Mouse (Mus musculus) layer of hippocampus, adult 11-12 months (tissue): ENCODE measurements around the gene Slc16a8.
A peak's percentile ranks its signal among the peaks of the same experiment; 100 is the strongest.
"Not testable (repeated sequence)": the region's sequence is repeated elsewhere in the genome, so short reads cannot be mapped to it uniquely, and the experiment has no call there.

Experiments used
- DNase-seq: peaks from one replicate; pipeline ENCODE4 v3.0.0; 2022; ENCODE audit warnings: low spot score

Slc16a8 gene

DNA sequence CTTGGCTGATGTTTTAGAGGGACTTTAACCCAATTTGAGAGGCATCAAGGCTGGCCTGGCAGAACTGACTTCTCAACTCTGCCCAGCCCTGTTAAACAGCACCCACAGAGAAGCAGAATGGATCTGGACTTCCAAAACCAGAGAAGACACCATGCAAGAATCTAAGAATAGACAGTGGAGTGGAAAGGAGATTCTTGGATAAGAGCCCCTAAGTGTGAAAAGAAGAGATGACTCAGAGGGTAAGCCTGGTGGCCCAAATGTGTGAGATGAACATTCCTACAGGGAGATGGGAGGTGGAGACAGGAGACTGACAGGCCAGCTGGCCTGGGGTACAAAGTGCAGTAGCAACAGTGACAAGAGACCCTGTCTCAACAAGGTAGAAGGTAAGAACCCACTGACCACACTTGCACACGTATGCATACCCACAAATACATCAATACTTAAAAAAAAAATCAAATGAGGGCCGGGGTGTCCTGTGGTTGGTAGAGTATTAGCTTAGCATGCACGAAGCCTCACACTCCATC is 8.3 kb upstream of the Slc16a8 start:
- no peak for DNase-seq

DNA sequence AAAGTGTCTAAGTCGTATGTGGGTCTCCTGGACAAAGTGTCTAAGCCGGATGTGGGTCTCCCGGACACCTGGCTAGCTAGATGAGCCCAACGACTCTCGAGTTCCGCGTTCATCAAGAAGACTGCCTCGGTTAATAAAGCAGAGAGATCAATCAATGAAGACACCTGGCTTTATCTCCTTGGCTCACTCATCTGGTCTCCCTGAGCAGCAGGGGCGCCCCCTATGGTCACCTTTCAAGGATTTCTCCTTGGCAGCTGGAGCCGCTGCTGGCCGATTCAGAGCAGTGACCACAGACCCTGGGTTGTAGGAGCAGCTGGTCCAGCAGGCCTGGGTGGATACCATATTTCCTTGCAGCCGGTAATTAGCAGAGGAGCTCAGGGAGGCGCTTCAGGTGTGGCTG is 7.8 kb upstream of the Slc16a8 start:
- DNase-seq = no peak

DNA sequence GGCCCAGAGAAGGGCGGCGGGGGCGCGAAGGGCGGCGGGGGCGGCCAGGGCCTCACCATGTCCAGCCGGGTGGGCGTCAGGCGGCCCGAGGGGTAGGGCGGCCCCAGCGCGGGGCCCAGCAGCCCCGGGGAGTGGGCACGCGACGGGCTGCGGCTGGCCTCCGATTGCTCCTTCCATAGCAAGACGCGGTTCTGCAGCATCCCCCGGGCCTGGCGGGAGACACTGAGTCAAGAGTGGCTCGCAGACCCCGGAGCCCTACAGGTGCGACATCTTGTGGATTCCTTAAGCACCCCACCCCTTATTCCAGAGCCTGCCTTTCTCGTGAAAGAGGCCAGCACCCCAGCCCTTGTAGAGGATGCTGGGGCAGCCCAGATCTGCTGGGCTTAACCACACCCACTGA is 7.2 kb upstream of the Slc16a8 start:
- DNase-seq = no peak

DNA sequence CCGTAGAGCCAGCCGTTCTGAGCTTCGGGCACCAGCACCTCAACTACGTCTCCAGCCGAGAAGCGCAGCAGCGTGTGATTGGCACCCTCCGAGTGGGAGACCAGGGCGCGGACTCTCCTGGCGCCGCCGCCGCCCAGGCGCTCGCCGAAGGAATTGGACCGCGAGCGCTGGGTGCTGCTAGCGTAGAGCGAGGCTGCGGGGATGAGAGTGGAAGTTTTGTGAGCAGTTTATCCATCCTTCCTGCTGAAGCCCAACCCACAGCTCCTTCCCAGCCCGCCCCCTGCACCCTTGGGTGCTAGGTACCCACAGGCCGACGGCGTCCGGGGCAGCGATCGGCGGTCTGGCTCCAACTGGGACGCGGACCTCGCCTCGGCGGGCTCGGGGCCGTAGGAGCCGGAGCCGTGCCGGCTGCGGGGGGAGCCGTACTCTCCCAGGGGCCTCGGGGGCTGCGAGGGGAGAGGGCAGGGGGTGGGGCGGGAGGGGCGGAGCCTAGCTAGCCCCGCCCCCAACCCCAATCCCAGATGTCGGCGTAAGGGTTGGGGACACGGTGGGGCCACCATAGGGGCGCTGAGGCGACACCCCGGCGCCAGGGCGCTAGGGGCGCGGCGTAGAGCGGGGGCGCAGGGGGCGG is 6.6 kb upstream of the Slc16a8 start:
- DNase-seq = no peak

DNA sequence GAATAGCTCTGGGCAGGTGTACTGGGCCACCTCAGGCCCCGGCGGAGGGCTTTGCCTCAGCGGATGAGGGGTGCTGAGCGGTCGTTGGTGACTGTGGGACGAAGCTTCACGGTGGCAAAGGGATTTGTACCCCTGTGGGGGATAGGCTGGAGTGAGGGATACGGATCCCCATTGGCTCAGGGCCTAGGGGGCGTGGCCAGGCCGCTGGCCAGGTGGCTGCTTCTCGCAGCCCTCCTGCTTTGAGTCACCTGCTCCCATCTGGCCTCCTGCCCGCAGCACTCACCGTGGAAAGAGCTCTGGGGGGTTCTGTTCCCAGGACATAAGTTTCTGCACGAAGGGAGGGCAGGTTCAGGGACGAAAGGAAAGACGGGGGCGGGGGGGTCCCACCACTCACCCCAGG is 4.0 kb upstream of the Slc16a8 start:
- no peak for DNase-seq

DNA sequence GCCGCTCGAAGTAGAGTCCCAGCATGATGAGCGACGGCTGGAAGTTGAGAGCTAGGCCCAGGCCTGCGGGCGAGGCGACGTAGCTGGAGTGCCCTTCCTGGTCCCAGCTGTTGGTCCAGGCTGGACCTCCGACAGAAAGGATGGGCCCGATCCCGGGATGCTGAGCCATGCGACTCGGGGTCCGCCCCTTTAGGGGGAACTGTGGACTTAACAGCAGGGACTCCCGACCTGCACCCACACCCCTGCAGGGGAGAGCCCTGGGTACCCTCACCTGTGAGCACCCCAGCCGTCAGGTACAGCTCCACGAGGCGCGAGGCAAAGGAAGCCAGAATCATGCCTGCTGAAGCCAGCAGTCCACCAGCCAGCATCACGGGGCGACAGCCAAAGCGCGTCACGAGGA is 2.0 kb downstream of the Slc16a8 start:
- no peak for DNase-seq

DNA sequence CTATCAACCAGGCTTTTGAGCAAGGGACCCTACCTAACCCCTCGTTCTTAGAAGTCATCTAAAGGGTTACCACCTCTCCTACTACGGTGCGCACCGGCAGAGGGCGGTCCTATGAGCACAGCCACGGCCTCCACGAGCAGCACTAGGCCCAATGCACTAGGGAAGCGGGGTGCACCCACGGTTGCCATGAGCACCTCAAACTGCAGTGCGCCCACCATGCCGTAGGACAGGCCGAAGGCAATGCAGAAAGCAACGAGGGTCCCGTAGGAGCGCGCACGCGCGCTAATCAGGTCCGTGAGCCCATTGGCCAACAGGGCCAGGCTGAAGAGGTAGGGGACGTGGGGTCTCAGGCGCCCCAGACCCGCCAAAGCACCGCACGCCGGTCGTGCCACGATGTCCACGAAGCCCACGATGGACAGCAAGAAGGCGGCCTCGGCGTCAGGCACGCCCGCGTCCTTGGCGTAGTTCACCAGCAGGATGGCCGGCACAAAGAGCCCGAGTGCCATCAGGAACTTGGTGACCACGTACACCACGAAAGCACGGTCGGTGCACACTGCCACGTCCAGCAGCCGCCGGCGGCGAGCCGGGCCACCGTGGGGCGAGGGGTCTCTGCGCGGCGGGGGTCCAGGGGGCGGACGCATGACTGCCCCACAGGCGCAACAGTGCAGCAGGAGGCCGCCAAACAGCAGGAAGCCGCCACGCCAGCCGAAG is 2.6 kb downstream of the Slc16a8 start:
- DNase-seq = no peak

DNA sequence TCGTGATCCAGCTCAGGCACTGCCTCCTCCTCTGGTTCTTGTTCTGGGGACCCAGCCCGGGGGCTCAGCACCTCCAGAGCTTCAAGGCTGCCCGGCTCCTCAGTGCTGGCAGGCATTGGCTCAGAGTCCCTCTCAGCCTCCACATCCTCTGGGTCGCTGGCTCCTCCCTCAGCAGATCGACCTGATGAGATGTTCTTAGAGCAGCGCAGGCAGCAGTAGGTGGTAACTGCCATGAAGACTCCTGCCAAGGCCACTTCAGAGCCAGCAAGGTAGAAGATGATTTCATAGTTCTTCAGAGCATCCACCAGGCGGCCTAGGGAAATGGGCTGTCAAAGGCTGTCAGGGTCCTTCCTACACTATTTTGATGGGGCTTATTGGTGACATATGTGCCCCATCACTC is 3.4 kb downstream of the Slc16a8 start:
- no peak for DNase-seq

DNA sequence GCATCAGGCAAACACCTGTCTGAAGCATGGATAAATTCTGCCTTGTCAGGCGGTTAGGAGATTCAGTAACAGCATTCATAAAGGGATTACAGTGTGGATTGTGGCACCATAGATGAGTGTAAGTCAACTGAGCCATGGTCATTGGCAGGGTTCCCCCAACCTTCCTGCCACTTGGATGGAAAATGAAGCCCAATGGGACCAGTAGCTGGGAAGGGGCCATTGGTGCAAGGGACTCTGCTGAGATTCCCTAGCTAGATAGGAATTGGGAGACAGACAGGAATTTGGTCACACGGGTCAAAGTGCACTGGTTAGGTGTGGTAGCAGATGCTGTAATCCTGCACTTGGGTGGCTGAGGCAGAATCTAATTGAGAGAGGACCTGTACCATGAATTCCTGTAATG is 4.3 kb downstream of the Slc16a8 start:
- DNase-seq = no peak

DNA sequence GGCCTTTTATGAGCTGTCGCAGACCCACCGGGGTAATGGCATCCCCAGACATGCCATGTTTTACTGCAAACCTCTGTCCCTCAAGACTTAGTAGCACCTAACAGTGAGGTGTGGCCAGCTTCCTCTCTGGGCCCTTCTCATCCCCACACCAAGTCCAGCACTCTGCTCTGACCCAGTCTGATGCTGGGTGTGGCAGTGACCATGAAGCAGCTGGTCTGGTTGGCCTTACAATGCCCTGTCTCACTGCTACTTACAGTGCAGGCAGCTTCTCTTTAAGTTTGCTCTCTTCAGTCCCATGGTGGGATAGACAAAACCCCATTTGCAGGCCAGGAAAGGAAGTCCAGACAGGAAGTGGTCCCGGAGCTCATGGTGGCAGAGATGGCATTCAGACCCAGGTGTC is 9.2 kb downstream of the Slc16a8 start:
- no peak for DNase-seq

DNA sequence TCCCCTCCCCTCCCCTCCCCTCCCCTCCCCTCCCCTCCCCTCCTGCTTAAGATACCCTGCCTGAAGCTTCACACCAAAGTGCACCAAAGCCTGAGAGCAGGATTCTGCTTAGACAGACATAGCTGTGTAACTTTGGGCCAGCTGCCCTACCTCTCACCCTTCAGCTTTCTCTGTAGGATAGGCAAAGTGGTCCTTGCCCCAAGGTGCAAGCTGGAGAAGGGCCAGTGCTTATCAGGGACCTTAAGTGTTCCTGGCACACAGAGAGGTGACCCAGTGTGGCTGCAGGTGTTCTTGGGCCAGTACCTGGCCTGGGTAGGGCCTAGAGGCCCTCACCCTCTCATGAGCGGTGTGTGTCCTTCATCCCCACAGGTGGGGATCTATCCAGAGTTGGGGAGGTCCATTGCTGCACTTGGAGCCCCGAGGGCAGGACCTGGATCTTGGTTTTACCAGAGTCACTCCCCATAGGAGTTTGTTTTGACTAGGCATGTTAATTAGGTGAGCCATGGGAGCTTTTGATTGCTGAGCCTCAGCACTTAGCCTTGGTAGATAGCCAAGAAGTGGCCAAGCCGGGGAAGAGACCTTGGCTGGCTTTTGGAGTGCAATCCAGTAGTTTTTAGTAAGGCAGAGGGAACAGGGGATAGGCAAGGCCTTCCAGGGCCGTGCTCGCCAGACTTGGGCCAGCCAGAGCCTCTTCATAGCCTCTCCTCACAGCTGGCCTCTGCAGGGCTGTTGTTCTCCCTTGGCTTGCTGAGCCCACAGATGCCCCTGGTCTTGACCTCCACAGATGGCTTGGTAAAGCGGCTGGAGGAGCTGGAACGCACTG is 10.3 kb downstream of the Slc16a8 start:
- no peak for DNase-seq

GRCm38 (mm10) chr15:79243234-79244042 is 11.1 kb downstream of the Slc16a8 start:
- DNase-seq = peak; percentile 99

DNA sequence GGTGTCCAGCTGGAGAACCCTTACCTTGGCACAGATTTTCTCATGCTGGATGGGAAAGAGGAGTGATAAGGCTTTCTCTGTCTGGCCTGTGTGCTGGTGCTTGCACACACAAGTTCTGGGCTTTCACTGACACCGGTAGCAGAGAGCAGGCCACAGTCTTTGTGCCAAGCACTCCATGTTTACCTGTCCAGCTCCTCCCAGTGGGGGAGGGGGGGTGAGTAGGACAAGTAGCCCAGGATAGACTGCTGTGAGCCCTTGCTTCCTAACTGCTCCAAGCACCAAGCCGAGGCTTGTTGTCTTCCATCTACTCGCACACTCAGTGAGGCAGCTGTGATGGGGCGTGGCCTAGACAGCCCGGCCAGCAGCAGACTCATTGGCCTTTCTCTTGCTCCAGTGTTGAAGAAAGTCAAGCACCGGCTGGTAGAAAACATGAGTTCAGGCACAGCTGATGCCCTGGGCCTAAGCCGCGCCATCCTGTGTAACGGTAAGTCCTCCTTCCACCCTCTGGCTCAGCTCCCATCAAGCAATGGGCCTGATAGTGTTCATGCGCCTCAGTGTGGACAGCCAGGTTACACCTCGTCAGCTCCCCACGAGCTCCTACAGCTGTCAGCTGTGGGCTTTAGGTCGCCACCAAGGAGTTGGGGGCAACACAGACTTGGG is 11.9 kb downstream of the Slc16a8 start:
- no peak for DNase-seq

- no peak for DNase-seq
These were observed 16.5 kb downstream of the Slc16a8 start for GRCm38 (mm10) chr15:79238036-79238435.

- no peak for DNase-seq
These were observed 19.3 kb downstream of the Slc16a8 start for GRCm38 (mm10) chr15:79235268-79235667.

DNA sequence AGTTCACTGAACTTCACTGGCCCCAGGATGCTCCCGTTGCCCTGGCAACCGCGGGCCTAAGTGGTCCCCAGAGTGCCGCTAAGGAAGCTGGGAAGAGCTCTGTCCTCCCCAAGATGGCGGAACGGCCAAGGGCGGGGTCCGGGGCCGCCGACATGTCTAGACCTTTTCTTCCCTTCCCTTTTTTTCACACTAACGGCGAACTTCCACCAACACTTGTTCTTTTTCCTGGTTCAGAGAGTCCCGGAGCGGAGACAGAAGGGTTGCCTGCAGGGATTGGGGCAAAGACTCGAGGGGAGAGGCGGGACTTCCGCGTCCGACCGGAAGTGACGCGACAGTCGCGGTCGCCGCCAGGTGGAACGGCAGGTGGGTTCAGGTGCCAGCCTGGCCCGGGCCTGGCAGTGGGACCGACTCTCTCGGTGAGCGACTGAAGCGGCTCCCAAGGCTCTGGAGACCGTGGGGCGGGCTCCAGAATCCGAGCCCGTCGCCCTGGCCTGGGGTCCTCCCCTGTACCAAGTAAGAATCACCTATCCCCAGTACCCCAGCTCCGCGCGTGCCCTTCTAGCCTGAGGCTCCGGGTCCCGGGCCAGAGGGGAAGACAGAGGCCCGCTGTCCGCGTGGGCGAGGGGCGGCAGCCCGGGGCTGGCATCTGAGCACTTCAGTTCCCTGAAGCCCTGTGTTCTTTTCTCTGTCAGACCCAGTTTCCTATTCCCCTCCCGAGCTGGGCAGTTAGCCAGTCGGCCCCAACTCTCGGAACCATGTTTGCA is 25.3 kb downstream of the Slc16a8 start, which contains the start of the genes Pick1 and Gm49486:
TSS of gene Pick1 (plus strand) at position 116 of the 764 bp plus-strand sequence.
TSS of gene Gm49486 (plus strand) at position 334 of the 764 bp plus-strand sequence.
- peak; percentile 83 for DNase-seq

- DNase-seq = not testable (repeated sequence)
These were observed 28.8 kb downstream of the Slc16a8 start for GRCm38 (mm10) chr15:79225780-79226179.

- DNase-seq = peak; percentile 95
These were observed 29.9 kb downstream of the Slc16a8 start for GRCm38 (mm10) chr15:79224685-79225084.

GRCm38 (mm10) chr15:79223641-79224040 is 30.9 kb downstream of the Slc16a8 start:
- no peak for DNase-seq

DNA sequence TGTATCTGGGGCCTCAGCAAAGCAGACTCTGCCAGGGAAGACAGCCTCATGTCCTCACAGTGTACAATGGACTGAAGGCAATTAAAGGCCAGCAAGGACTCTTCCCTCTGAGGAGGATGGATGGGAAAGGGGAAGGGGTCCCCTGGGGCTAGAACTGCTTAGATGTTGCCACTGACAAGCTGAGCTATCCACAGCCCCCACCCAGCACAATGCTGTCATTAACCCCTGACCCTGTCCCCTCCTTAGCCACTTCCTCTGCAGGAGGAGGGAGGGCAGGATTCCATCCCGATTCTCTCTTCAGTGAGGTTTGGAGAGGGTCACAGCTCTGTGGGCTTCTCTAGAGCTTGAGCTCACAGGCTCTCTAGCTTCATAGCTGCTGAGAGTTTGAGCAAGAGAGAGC is 35.0 kb downstream of the Slc16a8 start:
- DNase-seq = no peak
